Mouse (Mus musculus) pancreas, adult 10 weeks (tissue): ENCODE results near the gene Olfr667. TPM values are rescaled to one million over a fixed set of nuclear protein-coding genes. Genes with fewer than 3 reads are reported as not detected.

Source experiments
- polyA plus RNA-seq: library from polyadenylated mRNA; stranded (reverse); fragments of 350-450 nt; fragmentation: Illumina TruSeq; extraction: RNeasy Lipid Tissue Mini Kit (QIAGEN cat#74804); gene quantifications from one replicate; pipeline ENCODE4 v1.2.3, GENCODE M21; 2015; ENCODE audit warnings: low read depth, low replicate concordance; ENCODE audit not compliant: insufficient read depth

Olfr667 gene
- polyA plus RNA-seq, result not detected

GRCm38 (mm10) chr7:104921382-104921781 is at the start of gene Olfr667:
Olfr667 (minus strand) TSS chr7:104921482.

DNA sequence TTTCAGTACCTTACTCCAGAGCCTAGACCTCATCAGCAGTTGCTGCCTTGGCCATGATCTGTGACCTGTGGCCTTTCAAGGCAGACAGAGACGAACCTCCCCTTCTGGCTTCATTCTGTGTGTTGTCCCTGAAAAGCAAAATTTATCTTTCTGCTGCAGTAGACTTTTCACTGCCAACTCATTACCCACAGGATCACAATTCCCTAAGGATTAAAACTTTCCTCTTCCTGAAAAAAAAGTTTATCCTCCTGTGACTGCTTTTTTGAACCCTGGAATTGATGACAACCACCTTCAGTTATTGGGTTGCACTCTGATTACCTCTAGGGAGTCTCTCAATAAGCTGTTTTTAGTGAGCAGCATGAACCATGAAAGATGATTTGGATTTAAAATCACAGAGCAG is 41.2 kb upstream of the Olfr667 start, which contains the start of gene Olfr670:
TSS of gene Olfr670 (minus strand) at position 101 of the 400 bp plus-strand sequence.

DNA sequence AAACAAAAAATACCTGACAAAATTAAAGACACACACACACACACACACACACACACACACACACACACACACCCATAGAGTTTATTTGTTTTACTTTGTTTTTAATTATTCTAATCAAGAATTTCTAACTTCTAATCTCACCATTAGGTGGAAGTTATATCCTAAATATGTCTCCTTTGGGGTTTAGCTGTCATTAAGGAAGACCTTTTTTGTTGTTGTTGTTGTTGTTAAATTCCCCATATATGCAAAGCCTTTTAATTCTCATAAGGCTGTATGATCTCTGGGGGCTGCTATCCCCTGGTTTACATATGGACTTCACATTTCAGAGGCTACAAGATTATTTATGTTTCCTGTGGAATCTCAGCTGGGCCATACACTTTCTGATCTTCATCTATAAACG is 12.7 kb upstream of the Olfr667 start, which contains the start of gene Olfr669:
TSS of gene Olfr669 (plus strand) at position 301 of the 400 bp plus-strand sequence.

DNA sequence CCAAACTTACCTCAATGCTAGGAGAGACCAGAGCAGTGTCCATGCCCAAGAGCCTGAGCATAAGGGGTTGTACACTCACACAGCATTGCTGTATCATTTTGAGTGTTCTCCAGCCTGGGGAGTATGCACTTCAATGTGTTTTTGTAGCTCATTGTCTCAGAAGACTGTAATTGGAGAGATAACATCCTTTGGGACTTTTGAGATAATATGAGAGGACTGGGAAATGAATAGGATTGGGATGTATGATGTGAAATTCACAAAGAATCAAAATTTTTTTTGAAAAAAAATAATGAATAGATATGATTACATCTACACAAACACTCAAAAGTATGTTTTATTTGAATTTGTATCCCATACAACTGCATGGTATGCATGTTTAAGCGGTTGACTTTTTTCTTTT is 6.7 kb upstream of the Olfr667 start, which contains the start of gene Olfr668:
TSS of gene Olfr668 (minus strand) at position 101 of the 400 bp plus-strand sequence.

GRCm38 (mm10) chr7:104895852-104896251 is 25.4 kb downstream of the Olfr667 start, which contains the start of gene Olfr666:
Olfr666 (minus strand) TSS chr7:104895952.

GRCm38 (mm10) chr7:104877731-104878130 is 43.6 kb downstream of the Olfr667 start, which contains the start of gene Olfr665:
Olfr665 (plus strand) TSS chr7:104878031.

Other genes with a start within 250 kb of the Olfr667 start
- not detected for gene Olfr661, start 235.0 kb downstream of the Olfr667 start, polyA plus RNA-seq
- gene Usp17le, start 144.0 kb downstream of the Olfr667 start, polyA plus RNA-seq, result not detected
- not detected for gene Usp17lb, start 78.9 kb downstream of the Olfr667 start, polyA plus RNA-seq
- gene Usp17la, start 64.5 kb downstream of the Olfr667 start, polyA plus RNA-seq, result not detected
- gene Olfr665, start 43.5 kb downstream of the Olfr667 start, polyA plus RNA-seq, result not detected
- gene Olfr666, start 25.5 kb downstream of the Olfr667 start, polyA plus RNA-seq, result not detected
- not detected for gene Olfr668, start 6.6 kb upstream of the Olfr667 start, polyA plus RNA-seq
- not detected for gene Olfr669, start 12.8 kb upstream of the Olfr667 start, polyA plus RNA-seq
- not detected for gene Olfr670, start 41.1 kb upstream of the Olfr667 start, polyA plus RNA-seq
- gene Olfr671, start 57.6 kb upstream of the Olfr667 start, polyA plus RNA-seq, result not detected
- not detected for gene Olfr672, start 80.5 kb upstream of the Olfr667 start, polyA plus RNA-seq
- gene Olfr675, start 107.0 kb upstream of the Olfr667 start, polyA plus RNA-seq, result not detected
- not detected for gene Olfr676, start 111.2 kb upstream of the Olfr667 start, polyA plus RNA-seq
- not detected for gene Olfr677, start 129.9 kb upstream of the Olfr667 start, polyA plus RNA-seq
- gene Olfr678, start 143.0 kb upstream of the Olfr667 start, polyA plus RNA-seq, result not detected
- gene Olfr679, start 159.7 kb upstream of the Olfr667 start, polyA plus RNA-seq, result not detected
- not detected for gene Olfr680-ps1, start 171.3 kb upstream of the Olfr667 start, polyA plus RNA-seq
- not detected for gene Olfr681, start 195.4 kb upstream of the Olfr667 start, polyA plus RNA-seq
- not detected for gene Olfr683, start 225.5 kb upstream of the Olfr667 start, polyA plus RNA-seq
- gene Olfr684, start 242.2 kb upstream of the Olfr667 start, polyA plus RNA-seq, result not detected